Mouse (Mus musculus) liver, adult 2 months (tissue): ENCODE measurements at regions not wholly inside any gene's neighbourhood (a gene's known extent, or its start where the extent isn't known, plus 50 kb on each side); places are given as distances from the start of the nearest gene placed in this dataset.

Experiments used
- DNase-seq: peaks from one replicate; pipeline ENCODE4 v3.0.0-alpha.2; 2011; ENCODE audit warnings: low read depth, low spot score; ENCODE audit errors: extremely low read depth
- H3K27ac ChIP-seq: fragments of 200-500 bp; replicated peaks from 2 replicates; pipeline ENCODE4 v1.5.1; 2012; ENCODE audit warnings: low read depth, mild to moderate bottlenecking, control low read depth, inconsistent platforms, low read length; ENCODE audit not compliant: insufficient read depth
- H3K27me3 ChIP-seq: fragments of 200-500 bp; 2 replicates; pipeline ENCODE4 v1.6.1; 2012; ENCODE audit warnings: mild to moderate bottlenecking, moderate library complexity, low read length, inconsistent platforms; ENCODE audit not compliant: control insufficient read depth, insufficient read depth
- H3K36me3 ChIP-seq: fragments of 200-500 bp; 2 replicates; pipeline ENCODE4 v1.6.1; 2012; ENCODE audit warnings: low read length, inconsistent platforms; ENCODE audit not compliant: control insufficient read depth, insufficient read depth
- H3K4me1 ChIP-seq: fragments of 200-500 bp; 2 replicates; pipeline ENCODE4 v1.6.1; 2011; ENCODE audit warnings: low read length; ENCODE audit not compliant: control insufficient read depth, insufficient read depth
- H3K4me3 ChIP-seq: fragments of 200-500 bp; 2 replicates; pipeline ENCODE4 v1.5.1; 2011; ENCODE audit warnings: low read depth, mild to moderate bottlenecking, control low read depth, low read length, moderate library complexity; ENCODE audit not compliant: insufficient read depth
- H3K79me2 ChIP-seq: fragments of 200-500 bp; 2 replicates; pipeline ENCODE4 v1.6.1; 2012; ENCODE audit warnings: inconsistent platforms, mild to moderate bottlenecking, low read length, moderate library complexity; ENCODE audit not compliant: control insufficient read depth, insufficient read depth
- H3K9ac ChIP-seq: fragments of 200-500 bp; 2 replicates; pipeline ENCODE4 v1.6.1; 2012; ENCODE audit warnings: low read depth, mild to moderate bottlenecking, control low read depth, inconsistent platforms, low read length
- CTCF ChIP-seq: fragments of 200-500 bp; IDR thresholded peaks from 2 replicates; pipeline ENCODE4 v1.5.1; 2011; ENCODE audit warnings: low read depth, low read length, control low read depth
- POLR2A ChIP-seq: fragments of 200-500 bp; IDR thresholded peaks from 2 replicates; pipeline ENCODE4 v1.6.1; 2011; ENCODE audit warnings: low read length, control low read depth; ENCODE audit not compliant: insufficient read depth; ENCODE audit errors: extremely low read depth
- WGBS: fragments of 180-500 bp; shearing (Covaris S2); methylation state at CpG from one replicate; pipeline ENCODE4 v1.1.7; 2018; 5-methylcytosine and 5-hydroxymethylcytosine counted together

DNA sequence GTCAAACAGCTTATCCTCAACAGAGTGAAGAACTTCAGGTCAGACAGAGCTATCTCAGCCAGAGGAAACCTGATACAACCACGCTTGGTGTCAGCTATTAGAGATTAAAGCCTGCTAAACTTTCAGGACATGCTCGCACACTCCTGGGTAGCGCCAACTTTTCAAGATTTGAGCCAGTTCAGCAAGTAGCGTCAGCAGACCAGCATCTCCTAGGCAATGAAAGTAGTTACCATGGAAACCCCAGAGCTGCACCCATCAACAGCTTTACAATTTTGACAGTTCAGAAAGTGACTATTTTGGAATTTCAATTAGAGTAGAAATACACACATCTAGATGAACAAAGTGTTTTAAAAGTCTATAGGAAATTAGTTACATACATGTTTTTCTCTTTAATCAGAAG is 154.8 kb downstream of the Cd83 start:
- no peaks in the 10 kb centered on the region for H3K36me3 ChIP-seq
- no peak overlapping the region for H3K27ac ChIP-seq
- no peak overlapping the region for H3K9ac ChIP-seq
- no peaks in the 10 kb centered on the region for H3K79me2 ChIP-seq
- H3K4me3 ChIP-seq, result no peak overlapping the region
- no peaks in the 10 kb centered on the region for H3K27me3 ChIP-seq
- DNase-seq, result no peak
- TF ChIP-seq CTCF, result no peak
- TF ChIP-seq POLR2A, result no peak
- WGBS, result 83% methylated on average over 4 of the region's 4 CpGs
- H3K4me1 ChIP-seq, result peaks cover 11% of the 10 kb centered on the region

- Histone ChIP-seq H3K36me3 (no peaks in the 10 kb centered on the region), H3K27ac (0 out of 2 replicates have a peak overlapping the region, but pooled peaks have one; percentile 14), H3K79me2 (no peaks in the 10 kb centered on the region), H3K27me3 (no peaks in the 10 kb centered on the region), H3K9ac (no peak overlapping the region), H3K4me3 (no peak overlapping the region), H3K4me1 (peaks cover 8% of the 10 kb centered on the region)
- TF ChIP-seq CTCF (no peak), POLR2A (no peak)
- DNase-seq, result peak; percentile 80
- WGBS, result 35% methylated on average over 8 of the region's 8 CpGs
These were observed 157.2 kb downstream of the Cd83 start for GRCm38 (mm10) chr13:43941731-43942130.

- no peaks in the 10 kb centered on the region for H3K79me2 ChIP-seq
- no peak overlapping the region for H3K4me3 ChIP-seq
- H3K4me1 ChIP-seq, result no peaks in the 10 kb centered on the region
- H3K9ac ChIP-seq, result no peak overlapping the region
- TF ChIP-seq POLR2A (no peak), CTCF (no peak)
- H3K36me3 ChIP-seq, result no peaks in the 10 kb centered on the region
- 76% methylated on average over 3 of the region's 3 CpGs for WGBS
- no peak for DNase-seq
- H3K27ac ChIP-seq, result no peak overlapping the region
- no peaks in the 10 kb centered on the region for H3K27me3 ChIP-seq
These were observed 164.0 kb downstream of the Cd83 start for GRCm38 (mm10) chr13:43948606-43949005.

- H3K27me3 ChIP-seq, result no peaks in the 10 kb centered on the region
- 76% methylated on average over 15 of the region's 15 CpGs for WGBS
These were observed 165.4 kb downstream of the Cd83 start for GRCm38 (mm10) chr13:43949740-43950643.

DNA sequence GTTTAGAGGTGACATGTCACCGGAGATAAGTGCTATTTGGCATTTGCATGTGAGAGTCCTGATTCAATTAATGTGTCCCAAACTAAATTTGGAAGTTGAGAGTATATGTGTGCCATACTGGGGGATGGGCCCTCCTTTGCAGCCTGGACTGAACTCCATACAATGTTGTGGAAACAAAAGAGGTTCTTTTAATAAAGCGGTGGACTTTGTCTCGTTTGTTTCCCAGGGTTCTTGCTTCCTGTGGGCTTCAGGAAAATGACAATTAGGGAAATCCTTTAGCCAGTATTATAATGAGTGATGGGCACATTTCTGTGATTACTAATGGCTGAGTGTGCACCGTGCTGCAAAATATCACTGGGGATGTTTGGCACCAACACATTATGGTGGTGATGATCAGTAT is 167.9 kb downstream of the Cd83 start:
- WGBS, result 77% methylated on average over 4 of the region's 4 CpGs
- H3K27ac ChIP-seq, result no peak overlapping the region
- no peaks in the 10 kb centered on the region for H3K36me3 ChIP-seq
- H3K79me2 ChIP-seq, result no peaks in the 10 kb centered on the region
- peaks cover 4% of the 10 kb centered on the region; the same call in 1 of the 2 replicates for H3K4me1 ChIP-seq
- TF ChIP-seq POLR2A (no peak), CTCF (no peak)
- no peak overlapping the region for H3K9ac ChIP-seq
- H3K27me3 ChIP-seq, result no peaks in the 10 kb centered on the region
- DNase-seq, result no peak
- H3K4me3 ChIP-seq, result no peak overlapping the region

More at GRCm38 (mm10) chr13:43949740-43950643, 165.4 kb downstream of the Cd83 start:
- no peak for DNase-seq
- H3K36me3 ChIP-seq, result no peaks in the 10 kb centered on the region
- H3K4me3 ChIP-seq, result no peak overlapping the region
- H3K4me1 ChIP-seq, result peaks cover 4% of the 10 kb centered on the region; the same call in 1 of the 2 replicates
- no peak overlapping the region for H3K9ac ChIP-seq
- H3K79me2 ChIP-seq, result no peaks in the 10 kb centered on the region
- no peak overlapping the region for H3K27ac ChIP-seq
- TF ChIP-seq POLR2A (no peak), CTCF (no peak)
